Mouse (Mus musculus) myocyte (in vitro differentiated cells): Measurements from ENCODE around the gene Ndufaf5. TPM values are rescaled to one million over a fixed set of nuclear protein-coding genes. Genes with fewer than 3 reads are reported as not detected.
"Not testable (repeated sequence)": the region's sequence is repeated elsewhere in the genome, so short reads cannot be mapped to it uniquely, and the experiment has no call there.

ENCODE experiments used
- H3K27me3 ChIP-seq: one replicate; pipeline ENCODE4 v1.6.1; 2011; ENCODE audit not compliant: control insufficient read depth, insufficient read depth, insufficient read length
- H3K36me3 ChIP-seq: one replicate; pipeline ENCODE4 v1.6.1; 2011; ENCODE audit not compliant: control insufficient read depth, insufficient read depth
- H3K4me2 ChIP-seq: one replicate; pipeline ENCODE4 v1.6.1; 2011; ENCODE audit warnings: low read depth, control low read depth
- H3K4me3 ChIP-seq: one replicate; pipeline ENCODE4 v1.5.1; 2011; ENCODE audit warnings: mild to moderate bottlenecking, control low read depth, moderate library complexity
- H3K79me2 ChIP-seq: one replicate; pipeline ENCODE4 v1.6.1; 2011; ENCODE audit not compliant: control insufficient read depth, insufficient read depth
- H3ac ChIP-seq: one replicate; pipeline ENCODE4 v1.6.1; 2011; ENCODE audit not compliant: control insufficient read depth, insufficient read length
- CEBPB ChIP-seq: IDR thresholded peaks from 2 replicates; pipeline ENCODE4 v1.6.1; 2011; ENCODE audit warnings: mild to moderate bottlenecking, moderate library complexity; ENCODE audit not compliant: poor library complexity, insufficient read depth, severe bottlenecking
- E2F4 ChIP-seq: IDR thresholded peaks from one replicate; pipeline ENCODE4 v1.6.1; 2011; ENCODE audit warnings: mild to moderate bottlenecking, control low read depth, moderate library complexity; ENCODE audit not compliant: insufficient read depth
- MAX ChIP-seq: IDR thresholded peaks from one replicate; pipeline ENCODE4 v1.6.1; 2011; ENCODE audit warnings: low read depth, mild to moderate bottlenecking, control low read depth
- MYOD1 ChIP-seq, 3 experiments: IDR thresholded peaks; one replicate each; pipeline ENCODE4 v1.6.1; 2011; ENCODE audit warnings: control low read depth in 2 of 3, low read depth in 2 of 3, mild to moderate bottlenecking in 2 of 3, moderate library complexity in 1 of 3; ENCODE audit not compliant: insufficient read length in 2 of 3, control insufficient read depth in 1 of 3
- MYOG ChIP-seq, 3 experiments: IDR thresholded peaks; one replicate each; pipeline ENCODE4 v1.6.1; 2011; ENCODE audit warnings: control low read depth in 2 of 3, low read depth in 2 of 3, mild to moderate bottlenecking in 2 of 3; ENCODE audit not compliant: insufficient read length in 2 of 3, control insufficient read depth in 1 of 3, insufficient read depth in 1 of 3
- POLR2A ChIP-seq: IDR thresholded peaks from one replicate; pipeline ENCODE4 v1.6.1; 2011; ENCODE audit warnings: low read depth, mild to moderate bottlenecking, control low read depth, moderate library complexity; ENCODE audit not compliant: insufficient read length
- POLR2AphosphoS2 ChIP-seq: IDR thresholded peaks from one replicate; pipeline ENCODE4 v1.6.1; 2011; ENCODE audit warnings: low read depth, control low read depth; ENCODE audit not compliant: insufficient read length
- REST ChIP-seq: IDR thresholded peaks from one replicate; pipeline ENCODE4 v1.6.1; 2011; ENCODE audit warnings: mild to moderate bottlenecking, control low read depth, moderate library complexity; ENCODE audit not compliant: insufficient read depth, insufficient read length
- SRF ChIP-seq: IDR thresholded peaks from one replicate; pipeline ENCODE4 v1.6.1; 2011; ENCODE audit warnings: low read depth; ENCODE audit not compliant: control insufficient read depth, insufficient read length
- TCF12 ChIP-seq: IDR thresholded peaks from one replicate; pipeline ENCODE4 v1.6.1; 2011; ENCODE audit warnings: mild to moderate bottlenecking, control low read depth; ENCODE audit not compliant: poor library complexity, insufficient read depth, severe bottlenecking
- TCF3 ChIP-seq: IDR thresholded peaks from one replicate; pipeline ENCODE4 v1.6.1; 2011; ENCODE audit warnings: low read depth, control low read depth; ENCODE audit not compliant: insufficient read length
- USF1 ChIP-seq: IDR thresholded peaks from one replicate; pipeline ENCODE4 v1.6.1; 2011; ENCODE audit warnings: low read depth, mild to moderate bottlenecking, control low read depth, moderate library complexity
- polyA plus RNA-seq: library from polyadenylated mRNA; unstranded; fragments of >200 nt; fragmentation: generic; extraction: Trizol; gene quantifications from one replicate; pipeline ENCODE4 v1.2.1, GENCODE M21; 2012; ENCODE audit warnings: missing spikeins

The Ndufaf5 gene
- polyA plus RNA-seq: 22.0 TPM

DNA sequence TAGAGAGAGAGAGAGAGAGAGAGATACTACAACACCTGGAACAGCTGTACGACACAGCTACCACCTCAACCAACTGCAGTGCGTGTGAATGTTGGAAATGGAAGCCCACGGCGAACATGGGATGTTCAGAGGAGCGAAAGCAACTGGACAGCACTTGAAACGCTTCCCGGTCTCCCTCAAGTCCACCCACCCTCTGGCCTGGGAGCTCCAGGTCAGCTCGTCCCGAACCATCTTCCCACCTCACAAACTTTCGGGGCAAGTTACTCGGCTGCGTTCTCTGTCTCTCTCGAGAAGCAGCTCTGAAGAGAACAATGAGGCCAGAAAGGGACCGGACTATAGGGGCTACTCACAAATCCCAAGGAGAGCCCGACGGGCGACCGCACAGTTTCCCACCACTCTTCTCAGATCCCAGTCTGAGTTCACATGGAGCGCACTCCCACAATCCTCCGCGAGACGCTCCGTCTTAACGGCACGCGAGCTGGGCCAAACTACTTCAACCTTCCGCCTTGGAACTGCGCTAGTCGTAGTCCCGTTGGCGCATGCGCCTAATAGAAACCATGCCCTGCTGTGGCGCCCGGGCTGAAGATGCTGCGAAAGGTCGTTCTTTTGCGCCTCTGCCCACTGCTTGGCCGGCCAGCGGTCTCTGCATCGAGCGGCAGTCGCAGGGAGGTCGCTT is at the start of gene Ndufaf5, which contains the start of gene Esf1:
Gene Ndufaf5, plus strand, starts transcription at position 523 of the 676 bp plus-strand sequence.
Gene Esf1, minus strand, starts transcription at position 438 of the 676 bp plus-strand sequence.
- H3K4me3 ChIP-seq: peak within 1 kb of the TSS; percentile 86
- peak within 1 kb of the TSS; percentile 51 for H3ac ChIP-seq
- H3K79me2 ChIP-seq: peaks cover 57% of the 10 kb centered on the region
- H3K36me3 ChIP-seq: peaks cover 27% of the 10 kb centered on the region
- peak within 1 kb of the TSS; percentile 83 for H3K4me2 ChIP-seq
- no peaks in the 10 kb centered on the region for H3K27me3 ChIP-seq
- TF ChIP-seq POLR2AphosphoS2 (peak; percentile 61), MYOD1 (IDR thresholded peaks at IDR 0.05; ENCODE audit: control insufficient read depth in 1 of 3, insufficient read length in 2 of 3, low read depth in 2 of 3) (no peak), MAX (peak; percentile 63), SRF (no peak), CEBPB (no peak), MYOG (IDR thresholded peaks at IDR 0.05; ENCODE audit: control insufficient read depth in 1 of 3, insufficient read depth in 1 of 3, insufficient read length in 2 of 3, low read depth in 2 of 3) (no peak), POLR2A (peak; percentile 76), REST (no peak)

DNA sequence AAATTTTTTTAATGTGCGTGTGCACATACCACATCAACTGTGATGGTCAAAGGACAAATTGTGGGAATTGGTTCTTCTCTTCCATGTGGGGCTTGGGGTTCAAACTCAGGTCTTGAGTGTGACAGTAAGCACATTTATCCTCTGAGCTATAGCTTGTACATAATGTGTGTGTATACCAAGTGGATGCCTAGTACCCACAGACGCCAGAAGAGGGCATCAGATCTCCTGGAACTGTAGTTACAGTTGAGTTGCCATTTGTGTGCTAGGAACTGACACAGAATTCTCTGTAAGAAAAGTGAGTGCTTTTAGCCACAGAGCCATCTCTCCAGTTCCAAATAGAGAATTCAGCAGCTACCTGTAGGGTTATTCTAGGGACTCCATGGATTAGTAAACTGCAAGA is 44.9 kb upstream of the Ndufaf5 start:
- TF ChIP-seq TCF3 (no peak), MYOD1 (IDR thresholded peaks at IDR 0.05; ENCODE audit: control insufficient read depth in 1 of 3, insufficient read length in 2 of 3, low read depth in 2 of 3) (no peak)
- Histone ChIP-seq H3K79me2 (no peaks in the 10 kb centered on the region), H3K4me3 (no peak overlapping the region), H3K36me3 (peaks cover 71% of the 10 kb centered on the region), H3K4me2 (no peak overlapping the region), H3K27me3 (no peaks in the 10 kb centered on the region), H3ac (no peak overlapping the region)

DNA sequence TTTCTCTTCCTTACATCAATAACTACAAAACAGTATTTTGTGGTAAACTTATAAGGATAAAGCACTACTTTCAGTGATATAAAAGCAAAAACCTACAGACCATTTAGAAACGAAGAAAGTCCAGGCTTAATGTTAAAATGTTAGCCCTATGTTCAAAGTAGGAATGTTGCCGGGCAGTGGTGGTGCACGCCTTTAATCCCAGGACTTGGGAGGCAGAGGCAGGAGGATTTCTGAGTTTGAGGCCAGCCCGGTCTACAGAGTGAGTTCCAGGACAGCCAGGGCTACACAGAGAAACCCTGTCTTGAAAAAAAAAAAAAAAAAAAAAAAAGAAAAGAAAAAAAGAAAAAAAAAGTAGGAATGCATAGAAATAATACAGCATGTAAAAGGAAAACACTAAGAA is 18.7 kb upstream of the Ndufaf5 start, which contains the start of gene Gm17374:
Gene Gm17374, plus strand, starts transcription at position 301 of the 400 bp plus-strand sequence.
- H3K4me3 ChIP-seq: not testable (repeated sequence)
- peaks cover 58% of the 10 kb centered on the region for H3K36me3 ChIP-seq

DNA sequence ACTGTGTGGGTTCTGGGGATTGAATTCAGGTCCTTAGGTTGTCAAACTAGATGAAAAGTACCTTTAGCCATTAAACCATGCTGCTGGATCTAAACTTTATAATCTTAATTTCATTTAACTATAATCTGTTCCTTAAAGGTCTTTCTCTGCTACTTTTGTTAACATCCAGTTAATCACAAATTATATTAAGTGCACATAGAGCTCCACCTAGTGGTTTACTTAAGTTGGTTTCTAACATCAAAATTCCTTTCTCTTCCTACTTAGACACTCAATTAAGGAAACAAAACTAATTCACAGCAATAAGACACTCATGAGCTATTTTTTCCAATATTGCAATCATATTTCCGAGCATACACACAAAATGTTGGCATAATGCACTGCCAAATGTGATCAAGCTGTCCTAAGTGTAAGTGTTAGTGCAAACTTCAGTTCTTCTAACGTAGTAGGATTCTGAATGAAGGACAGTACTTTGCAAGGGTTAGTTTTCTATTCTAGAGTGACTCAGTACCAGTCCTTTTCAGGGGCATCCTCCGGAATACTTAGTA is 11.2 kb upstream of the Ndufaf5 start:
- TF ChIP-seq SRF (no peak), POLR2AphosphoS2 (no peak), MYOG (IDR thresholded peaks at IDR 0.05; ENCODE audit: control insufficient read depth in 1 of 3, insufficient read depth in 1 of 3, insufficient read length in 2 of 3, low read depth in 2 of 3) (no peak), TCF12 (no peak), E2F4 (no peak)
- peaks cover 67% of the 10 kb centered on the region for H3K36me3 ChIP-seq
- no peak overlapping the region for H3K4me2 ChIP-seq
- H3K27me3 ChIP-seq: no peaks in the 10 kb centered on the region
- H3K79me2 ChIP-seq: peaks cover 5% of the 10 kb centered on the region
- H3K4me3 ChIP-seq: no peak overlapping the region
- H3ac ChIP-seq: no peak overlapping the region

More for the DNA sequence above, 18.7 kb upstream of the Ndufaf5 start, which contains the start of gene Gm17374:
- H3K79me2 ChIP-seq, H3K4me2 ChIP-seq, H3K27me3 ChIP-seq, H3ac ChIP-seq: not testable (repeated sequence)

DNA sequence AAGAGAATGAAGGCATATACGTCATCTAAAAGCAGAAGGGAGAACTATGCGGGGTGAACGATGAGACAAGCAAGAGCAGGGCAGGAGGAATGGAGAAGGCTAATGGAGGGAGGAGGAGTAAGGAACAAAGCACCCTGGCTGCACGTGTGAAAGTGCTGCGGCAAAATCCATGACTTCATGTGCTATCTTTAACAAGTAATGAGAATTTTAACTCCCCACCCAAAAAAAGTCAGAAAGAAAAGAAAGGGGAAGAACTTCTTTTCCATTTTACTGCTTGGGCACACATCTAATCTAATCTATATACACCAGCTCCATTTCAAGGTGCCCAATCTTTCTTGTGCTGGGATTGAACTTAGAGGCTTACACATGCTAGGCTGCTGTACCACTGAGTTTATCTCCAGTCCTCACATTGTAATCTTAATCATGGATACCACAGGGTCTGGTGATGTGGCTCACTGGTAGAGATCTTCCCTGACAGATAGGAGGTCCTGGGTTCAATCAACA is 7.0 kb upstream of the Ndufaf5 start:
- TF ChIP-seq CEBPB: no peak
- no peak for TF ChIP-seq POLR2A
- TF ChIP-seq SRF: no peak
- H3K4me2 ChIP-seq: no peak overlapping the region
- no peak overlapping the region for H3ac ChIP-seq
- peaks cover 38% of the 10 kb centered on the region for H3K79me2 ChIP-seq
- H3K27me3 ChIP-seq: no peaks in the 10 kb centered on the region
- no peak overlapping the region for H3K4me3 ChIP-seq
- H3K36me3 ChIP-seq: peaks cover 70% of the 10 kb centered on the region

DNA sequence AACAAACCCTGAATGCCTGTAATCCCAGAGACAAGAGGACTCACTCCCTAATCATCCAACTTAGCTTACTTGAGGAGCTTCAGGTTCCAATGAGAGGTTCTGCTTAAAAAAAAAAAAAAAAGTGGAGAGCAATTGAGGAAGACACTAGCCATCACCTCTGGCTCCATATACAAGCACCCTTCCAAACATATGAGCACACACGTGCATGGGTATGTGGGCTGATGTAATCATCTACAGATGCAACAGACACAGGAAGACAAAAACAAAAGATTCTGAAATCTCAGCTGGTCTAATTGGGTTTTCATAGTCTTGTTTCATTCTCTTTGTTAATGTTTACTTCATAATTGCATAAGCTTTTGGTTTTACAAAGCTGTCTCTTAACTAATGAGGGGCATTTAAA is 1.4 kb upstream of the Ndufaf5 start:
- peak overlapping the region; percentile 51 for H3ac ChIP-seq
- TF ChIP-seq MAX: no peak
- TF ChIP-seq MYOG (IDR thresholded peaks at IDR 0.05; ENCODE audit: control insufficient read depth in 1 of 3, insufficient read depth in 1 of 3, insufficient read length in 2 of 3, low read depth in 2 of 3): no peak
- no peak for TF ChIP-seq MYOD1 (IDR thresholded peaks at IDR 0.05; ENCODE audit: control insufficient read depth in 1 of 3, insufficient read length in 2 of 3, low read depth in 2 of 3)
- TF ChIP-seq CEBPB: no peak
- no peak for TF ChIP-seq SRF
- TF ChIP-seq POLR2AphosphoS2: no peak
- TF ChIP-seq POLR2A: no peak
- TF ChIP-seq TCF12: no peak
- TF ChIP-seq REST: no peak
- no peak for TF ChIP-seq TCF3
- no peak for TF ChIP-seq USF1
- no peak for TF ChIP-seq E2F4
- H3K4me3 ChIP-seq: peak overlapping the region; percentile 86
- H3K36me3 ChIP-seq: peaks cover 39% of the 10 kb centered on the region
- peaks cover 64% of the 10 kb centered on the region for H3K79me2 ChIP-seq
- H3K4me2 ChIP-seq: peak overlapping the region; percentile 83
- no peaks in the 10 kb centered on the region for H3K27me3 ChIP-seq
